Mouse (Mus musculus) intestine, embryonic 15.5 days (tissue): ENCODE measurements at regions not wholly inside any gene's neighbourhood (a gene's known extent, or its start where the extent isn't known, plus 50 kb on each side); places are given as distances from the start of the nearest gene placed in this dataset.

ENCODE experiments used
- ATAC-seq: fragments of 200-750 bp; cut with Nextera tagmentation; 2 replicates; pipeline ENCODE4 v1.8.0; 2017; ENCODE audit warnings: moderate TSS enrichment, moderate library complexity
- H3K27ac ChIP-seq: fragments of 300-500 bp; sonication (generic); 2 replicates; pipeline ENCODE4 v1.5.1; 2015; ENCODE audit warnings: mild to moderate bottlenecking, inconsistent platforms
- H3K27me3 ChIP-seq: fragments of 300-500 bp; sonication (generic); replicated peaks from 2 replicates; pipeline ENCODE4 v1.6.1; 2015; ENCODE audit warnings: inconsistent platforms
- H3K36me3 ChIP-seq: fragments of 300-500 bp; sonication (generic); 2 replicates; pipeline ENCODE4 v1.6.1; 2015; ENCODE audit warnings: inconsistent platforms
- H3K4me1 ChIP-seq: fragments of 300-500 bp; sonication (generic); replicated peaks from 2 replicates; pipeline ENCODE4 v1.6.1; 2015; ENCODE audit warnings: inconsistent platforms
- H3K4me2 ChIP-seq: fragments of 300-500 bp; sonication (generic); replicated peaks from 2 replicates; pipeline ENCODE4 v1.6.1; 2015; ENCODE audit warnings: mild to moderate bottlenecking, inconsistent platforms
- H3K4me3 ChIP-seq: fragments of 300-500 bp; sonication (generic); replicated peaks from 2 replicates; pipeline ENCODE4 v1.5.1; 2015; ENCODE audit warnings: inconsistent platforms
- H3K9ac ChIP-seq: fragments of 300-500 bp; sonication (generic); 2 replicates; pipeline ENCODE4 v1.6.1; 2015; ENCODE audit warnings: inconsistent platforms
- H3K9me3 ChIP-seq: fragments of 300-500 bp; sonication (generic); 2 replicates; pipeline ENCODE4 v1.6.1; 2016; ENCODE audit warnings: inconsistent platforms
- WGBS: fragments of 180-500 bp; shearing (Covaris S2); methylation state at CpG from one replicate; pipeline ENCODE4 v1.1.7; 2015; 5-methylcytosine and 5-hydroxymethylcytosine counted together

- H3K27ac ChIP-seq, result no peak overlapping the region
- H3K4me3 ChIP-seq, result no peak overlapping the region
- no peak for ATAC-seq
- no peaks in the 10 kb centered on the region for H3K27me3 ChIP-seq
- H3K36me3 ChIP-seq, result no peaks in the 10 kb centered on the region
- H3K4me1 ChIP-seq, result no peaks in the 10 kb centered on the region
- WGBS, result 62% methylated on average over 6 of the region's 6 CpGs
- H3K9ac ChIP-seq, result no peak overlapping the region
- no peak overlapping the region for H3K4me2 ChIP-seq
- no peaks in the 10 kb centered on the region for H3K9me3 ChIP-seq
Observed at GRCm38 (mm10) chr11:44167724-44168500, 232.0 kb upstream of the Il12b start.

- H3K27ac ChIP-seq, result no peak overlapping the region
- H3K9me3 ChIP-seq, result no peaks in the 10 kb centered on the region
- no peak for ATAC-seq
- no peak overlapping the region for H3K4me2 ChIP-seq
- no peak overlapping the region for H3K9ac ChIP-seq
- WGBS, result 84% methylated on average over 4 of the region's 4 CpGs
- no peak overlapping the region for H3K4me3 ChIP-seq
- H3K27me3 ChIP-seq, result no peaks in the 10 kb centered on the region
- H3K4me1 ChIP-seq, result no peaks in the 10 kb centered on the region
- no peaks in the 10 kb centered on the region for H3K36me3 ChIP-seq
Observed at GRCm38 (mm10) chr11:44172478-44172877, 227.4 kb upstream of the Il12b start.

DNA sequence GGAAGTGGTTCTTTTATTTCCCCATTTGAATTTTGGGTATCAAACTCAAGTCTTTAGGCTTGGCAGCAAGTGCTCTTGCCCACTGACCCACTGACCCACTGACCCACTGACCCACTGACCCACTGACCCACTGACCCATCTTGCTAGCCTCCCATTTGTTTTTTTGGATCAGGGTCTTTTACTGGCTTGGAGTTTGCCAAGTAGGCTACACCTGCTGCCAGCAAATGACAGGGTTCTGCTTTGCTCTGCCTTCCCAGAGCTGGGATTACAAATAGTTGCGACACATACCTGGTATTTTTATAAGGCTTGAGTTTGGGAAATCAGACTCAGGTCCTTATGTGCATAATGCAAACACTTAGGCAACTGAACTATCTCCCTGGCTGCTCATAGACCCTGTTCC is 226.7 kb upstream of the Il12b start:
- no peak overlapping the region for H3K27ac ChIP-seq
- no peaks in the 10 kb centered on the region for H3K36me3 ChIP-seq
- H3K27me3 ChIP-seq, result no peaks in the 10 kb centered on the region
- H3K9me3 ChIP-seq, result no peaks in the 10 kb centered on the region
- no peak overlapping the region for H3K4me3 ChIP-seq
- no peak overlapping the region for H3K9ac ChIP-seq
- 91% methylated on average over 1 of the region's 1 CpGs for WGBS
- no peak overlapping the region for H3K4me2 ChIP-seq
- H3K4me1 ChIP-seq, result no peaks in the 10 kb centered on the region
- ATAC-seq, result no peak

DNA sequence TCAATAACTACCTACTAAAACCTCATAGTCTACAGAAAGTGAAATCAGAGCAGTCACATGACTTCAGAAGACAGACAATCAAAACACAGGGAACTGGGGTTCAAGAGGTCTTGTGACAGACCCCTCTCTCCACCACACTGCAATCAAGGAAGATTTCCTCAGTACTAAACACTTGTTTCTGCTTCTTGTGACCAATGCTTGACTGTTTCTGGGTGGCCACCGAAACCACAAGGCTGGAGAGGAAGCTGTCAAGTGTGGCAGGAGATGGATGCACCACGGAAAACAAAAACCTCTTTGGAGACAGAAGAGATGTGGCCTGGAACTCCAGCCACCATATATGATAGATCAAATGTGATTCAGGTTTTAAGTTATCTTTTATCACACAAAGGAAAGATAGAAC is 225.3 kb upstream of the Il12b start:
- Histone ChIP-seq H3K9me3 (no peaks in the 10 kb centered on the region), H3K36me3 (no peaks in the 10 kb centered on the region), H3K27ac (no peak overlapping the region), H3K4me2 (no peak overlapping the region), H3K9ac (no peak overlapping the region), H3K4me3 (no peak overlapping the region), H3K27me3 (no peaks in the 10 kb centered on the region), H3K4me1 (no peaks in the 10 kb centered on the region)
- ATAC-seq, result no peak
- WGBS, result 70% methylated on average over 2 of the region's 2 CpGs

DNA sequence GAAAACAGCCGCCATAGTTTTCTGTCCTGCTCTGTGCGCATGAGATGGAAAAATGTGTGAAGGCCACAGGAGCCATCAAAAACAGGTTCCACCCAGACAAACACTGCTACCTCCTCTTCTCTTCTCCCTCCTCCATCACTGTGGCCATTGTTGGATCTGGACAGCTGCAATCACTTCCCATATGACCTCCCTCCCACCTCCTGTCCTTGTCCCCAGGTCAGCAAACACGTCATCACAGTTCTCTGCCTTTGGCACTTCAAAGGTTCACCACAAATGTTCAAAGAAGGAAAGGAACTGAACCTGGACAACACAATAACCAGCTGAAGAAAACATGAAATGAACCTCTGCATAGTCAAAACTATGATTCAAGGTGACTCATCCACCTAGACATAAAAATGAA is 220.2 kb upstream of the Il12b start:
- H3K4me2 ChIP-seq, result no peak overlapping the region
- H3K36me3 ChIP-seq, result no peaks in the 10 kb centered on the region
- 72% methylated on average over 3 of the region's 3 CpGs for WGBS
- H3K4me3 ChIP-seq, result no peak overlapping the region
- no peaks in the 10 kb centered on the region for H3K4me1 ChIP-seq
- no peak overlapping the region for H3K27ac ChIP-seq
- no peaks in the 10 kb centered on the region for H3K9me3 ChIP-seq
- no peak for ATAC-seq
- no peak overlapping the region for H3K9ac ChIP-seq
- no peaks in the 10 kb centered on the region for H3K27me3 ChIP-seq

DNA sequence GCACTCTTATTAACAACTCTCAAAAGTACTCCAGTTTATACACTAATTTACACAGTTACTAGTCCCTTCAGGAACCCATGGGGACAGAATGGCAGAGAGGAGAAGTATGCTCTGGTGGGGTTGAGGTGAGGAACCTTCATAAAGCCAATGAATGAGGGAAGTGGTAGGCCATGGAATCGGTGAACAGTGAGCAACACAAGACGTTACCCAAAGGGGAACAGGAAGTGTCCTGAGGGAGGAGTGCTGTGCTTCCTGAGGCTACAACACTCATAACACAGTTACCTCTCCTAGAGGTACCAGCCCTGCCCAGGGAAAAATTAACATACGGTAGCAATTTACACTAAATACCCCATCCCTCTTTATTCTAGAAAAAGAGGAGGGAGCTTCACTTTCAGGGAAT is 216.0 kb upstream of the Il12b start:
- no peaks in the 10 kb centered on the region for H3K27me3 ChIP-seq
- no peaks in the 10 kb centered on the region for H3K4me1 ChIP-seq
- no peak overlapping the region for H3K9ac ChIP-seq
- ATAC-seq, result no peak
- H3K36me3 ChIP-seq, result no peaks in the 10 kb centered on the region
- no peak overlapping the region for H3K4me3 ChIP-seq
- no peak overlapping the region for H3K4me2 ChIP-seq
- no peak overlapping the region for H3K27ac ChIP-seq
- H3K9me3 ChIP-seq, result no peaks in the 10 kb centered on the region
- WGBS, result 79% methylated on average over 3 of the region's 3 CpGs

DNA sequence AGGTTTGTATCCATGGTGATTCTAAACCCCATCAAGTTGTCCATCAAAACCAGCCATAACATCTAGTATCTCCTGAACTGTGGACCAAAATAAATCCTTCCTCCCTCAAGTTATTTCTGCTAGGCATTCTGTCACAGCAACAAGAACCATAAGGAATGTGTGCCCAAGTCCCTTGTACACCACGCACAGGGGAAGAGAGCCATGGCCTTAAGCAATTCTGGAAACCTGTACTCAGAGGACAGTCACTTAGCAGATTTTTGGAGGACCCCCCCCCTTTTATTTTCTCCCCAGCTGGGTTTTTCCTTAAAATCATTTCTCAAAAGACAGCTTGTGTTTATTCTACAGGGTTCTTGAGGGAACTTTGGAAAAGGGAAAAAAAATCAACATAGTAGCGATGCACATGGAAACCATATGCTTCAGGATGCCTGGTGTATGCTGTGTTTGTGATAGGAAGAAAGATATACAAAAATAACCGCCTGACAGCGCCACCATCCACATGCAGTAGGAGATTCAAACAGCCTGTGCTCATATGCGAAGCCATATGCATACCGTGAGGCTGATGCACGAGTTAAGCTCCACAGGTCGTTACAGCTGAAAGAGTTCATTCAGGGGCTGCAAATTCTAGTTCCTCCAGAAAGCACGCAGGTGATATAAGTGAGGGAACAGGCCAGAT is 214.5 kb upstream of the Il12b start:
- Histone ChIP-seq H3K27ac (no peak overlapping the region), H3K27me3 (no peaks in the 10 kb centered on the region), H3K4me1 (no peaks in the 10 kb centered on the region), H3K4me2 (no peak overlapping the region), H3K9me3 (no peaks in the 10 kb centered on the region), H3K9ac (no peak overlapping the region), H3K4me3 (no peak overlapping the region), H3K36me3 (no peaks in the 10 kb centered on the region)
- ATAC-seq, result no peak
- WGBS, result 70% methylated on average over 9 of the region's 9 CpGs

GRCm38 (mm10) chr11:44188202-44188601 is 211.7 kb upstream of the Il12b start:
- H3K9me3 ChIP-seq, result no peaks in the 10 kb centered on the region
- no peaks in the 10 kb centered on the region for H3K27me3 ChIP-seq
- H3K4me1 ChIP-seq, result no peaks in the 10 kb centered on the region
- no peak overlapping the region for H3K4me2 ChIP-seq
- no peak overlapping the region for H3K9ac ChIP-seq
- no peak for ATAC-seq
- WGBS, result 83% methylated on average over 2 of the region's 2 CpGs
- H3K36me3 ChIP-seq, result no peaks in the 10 kb centered on the region
- no peak overlapping the region for H3K4me3 ChIP-seq
- H3K27ac ChIP-seq, result no peak overlapping the region

DNA sequence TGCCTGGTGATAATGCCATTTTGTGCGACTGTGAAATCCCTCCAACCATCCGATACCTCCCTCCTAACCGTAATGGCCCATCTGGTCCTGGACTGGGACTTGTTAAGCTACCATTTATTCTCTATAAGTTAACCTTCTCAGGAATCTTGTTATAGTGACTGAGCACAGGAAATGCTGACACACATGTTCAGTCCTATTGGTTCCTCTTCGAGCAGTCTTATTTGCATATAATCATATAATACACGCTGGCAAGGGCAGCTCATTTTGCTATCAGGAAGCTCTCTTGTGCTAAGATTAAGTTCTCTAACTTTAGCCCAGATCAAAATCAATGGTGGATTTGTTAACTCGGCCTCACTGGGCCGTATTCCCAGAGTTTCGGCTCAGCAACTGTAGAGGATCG is 206.1 kb upstream of the Il12b start:
- ATAC-seq, result no peak
- H3K4me3 ChIP-seq, result no peak overlapping the region
- WGBS, result 84% methylated on average over 9 of the region's 9 CpGs
- H3K4me2 ChIP-seq, result no peak overlapping the region
- no peaks in the 10 kb centered on the region for H3K27me3 ChIP-seq
- H3K27ac ChIP-seq, result no peak overlapping the region
- no peaks in the 10 kb centered on the region for H3K9me3 ChIP-seq
- H3K4me1 ChIP-seq, result no peaks in the 10 kb centered on the region
- no peak overlapping the region for H3K9ac ChIP-seq
- no peaks in the 10 kb centered on the region for H3K36me3 ChIP-seq

- Histone ChIP-seq H3K9me3 (no peaks in the 10 kb centered on the region), H3K4me3 (no peak overlapping the region), H3K27me3 (no peaks in the 10 kb centered on the region), H3K36me3 (no peaks in the 10 kb centered on the region), H3K9ac (no peak overlapping the region), H3K4me2 (no peak overlapping the region), H3K27ac (no peak overlapping the region), H3K4me1 (no peaks in the 10 kb centered on the region)
- 73% methylated on average over 2 of the region's 2 CpGs for WGBS
- ATAC-seq, result no peak
Observed at GRCm38 (mm10) chr11:44202716-44203115, 197.1 kb upstream of the Il12b start.

DNA sequence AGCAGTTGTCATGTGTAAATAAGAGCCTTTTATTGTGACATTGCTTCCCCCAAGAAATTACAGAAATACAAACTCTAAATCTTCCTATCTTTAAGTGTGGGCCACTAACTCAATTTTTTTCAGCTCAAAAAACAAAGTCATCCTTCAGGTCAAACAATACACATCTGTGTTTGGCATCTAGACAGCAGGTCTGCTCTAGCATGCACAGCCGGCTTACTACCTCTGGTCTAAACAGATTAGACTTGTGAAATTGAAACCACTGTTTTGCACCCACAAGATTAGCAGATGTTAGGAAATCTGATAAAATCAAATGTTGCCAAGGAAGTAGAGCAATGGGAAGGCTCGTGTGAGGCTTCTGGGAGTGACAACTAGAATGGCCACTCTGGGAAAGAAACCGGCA is 195.5 kb upstream of the Il12b start:
- 67% methylated on average over 3 of the region's 3 CpGs for WGBS
- Histone ChIP-seq H3K4me3 (no peak overlapping the region), H3K27me3 (no peaks in the 10 kb centered on the region), H3K9me3 (no peaks in the 10 kb centered on the region), H3K27ac (no peak overlapping the region), H3K9ac (no peak overlapping the region), H3K4me2 (no peak overlapping the region), H3K4me1 (no peaks in the 10 kb centered on the region), H3K36me3 (no peaks in the 10 kb centered on the region)
- no peak for ATAC-seq

DNA sequence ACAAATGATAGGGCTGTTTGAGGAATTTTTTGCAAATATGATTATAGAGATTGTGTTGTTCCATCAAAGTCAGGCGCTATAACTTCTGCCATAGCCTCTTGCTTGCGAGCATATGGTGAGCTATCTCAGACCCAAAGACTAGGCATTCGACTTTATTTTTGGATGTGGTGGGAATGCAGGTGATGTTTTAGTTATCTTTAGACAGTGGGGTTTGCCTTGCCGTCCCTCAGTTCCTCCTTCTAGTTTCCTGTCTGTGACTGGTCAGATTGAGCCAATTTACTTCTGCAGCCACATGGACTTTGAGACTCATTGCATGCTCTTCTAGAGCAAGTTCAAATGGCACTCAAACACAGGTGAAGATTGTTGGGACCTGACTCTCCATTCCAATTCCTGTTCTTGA is 193.0 kb upstream of the Il12b start:
- Histone ChIP-seq H3K4me1 (no peaks in the 10 kb centered on the region), H3K9me3 (no peaks in the 10 kb centered on the region), H3K27me3 (no peaks in the 10 kb centered on the region), H3K9ac (no peak overlapping the region), H3K4me2 (no peak overlapping the region), H3K4me3 (no peak overlapping the region), H3K27ac (no peak overlapping the region), H3K36me3 (no peaks in the 10 kb centered on the region)
- ATAC-seq, result no peak
- 75% methylated on average over 4 of the region's 4 CpGs for WGBS

- Histone ChIP-seq H3K4me1 (no peaks in the 10 kb centered on the region), H3K36me3 (no peaks in the 10 kb centered on the region), H3K27ac (no peak overlapping the region), H3K4me3 (no peak overlapping the region), H3K9me3 (no peaks in the 10 kb centered on the region), H3K9ac (no peak overlapping the region), H3K27me3 (no peaks in the 10 kb centered on the region), H3K4me2 (no peak overlapping the region)
- WGBS, result 43% methylated on average over 9 of the region's 9 CpGs
- peak; percentile 62 for ATAC-seq
Observed at GRCm38 (mm10) chr11:44211871-44212441, 187.9 kb upstream of the Il12b start.
